Mouse (Mus musculus) ovary, postnatal 14 days (tissue): ENCODE results near the gene Kcnj8.

ENCODE experiments used
- DNase-seq: peaks from one replicate; pipeline ENCODE4 v3.0.0; 2022; ENCODE audit warnings: low spot score

Gene Kcnj8

DNA sequence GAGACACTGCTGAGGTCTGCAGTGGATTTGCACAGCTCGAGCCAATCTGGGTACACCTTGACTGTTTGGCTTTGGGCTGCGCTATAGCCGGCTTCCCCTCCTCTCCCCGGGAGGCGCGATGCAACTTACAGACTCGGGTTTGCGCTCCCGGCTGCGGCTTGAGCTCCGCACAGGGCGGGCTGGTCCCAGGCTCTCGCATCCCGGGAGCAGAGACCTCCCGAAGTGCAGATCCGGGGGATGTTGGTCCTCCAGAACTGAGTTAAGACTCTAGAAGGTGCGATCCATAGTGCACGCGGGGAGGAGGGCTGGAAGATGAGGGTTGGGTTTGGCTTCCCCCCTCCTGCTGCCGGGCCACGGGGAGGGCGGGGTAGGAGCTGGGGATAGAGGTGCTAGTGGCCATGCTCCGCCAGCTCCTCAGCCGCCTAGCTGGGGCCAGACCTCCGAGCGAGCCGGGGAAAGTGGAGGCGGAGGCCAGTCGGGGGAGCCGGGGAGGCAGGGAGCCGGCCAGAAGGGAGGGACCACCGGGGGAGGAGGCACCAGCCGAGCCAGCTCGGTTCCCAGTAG is at the start of gene Kcnj8:
TSS of gene Kcnj8 (minus strand) at position 560 of the 564 bp plus-strand sequence.
- peak; percentile 70 for DNase-seq

DNA sequence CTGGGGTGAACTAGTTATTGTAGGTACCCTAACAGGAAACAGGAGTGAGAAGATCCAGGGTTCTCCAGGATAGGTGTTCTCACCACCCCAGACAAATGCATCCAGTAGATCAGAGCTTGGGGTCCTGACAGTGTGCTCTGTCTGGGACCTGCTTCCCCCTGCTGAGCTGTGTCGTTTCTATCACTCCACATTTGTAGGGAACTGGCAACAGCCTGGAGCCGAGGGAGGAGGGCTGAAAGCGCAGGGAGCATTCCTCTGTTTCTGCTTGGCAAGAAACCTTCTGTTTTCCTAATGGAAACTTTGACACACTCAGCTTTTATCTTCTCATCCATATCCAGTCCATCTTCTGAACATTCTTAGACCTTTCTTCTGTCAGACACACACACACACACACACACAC is 45.2 kb upstream of the Kcnj8 start:
- no peak for DNase-seq

DNA sequence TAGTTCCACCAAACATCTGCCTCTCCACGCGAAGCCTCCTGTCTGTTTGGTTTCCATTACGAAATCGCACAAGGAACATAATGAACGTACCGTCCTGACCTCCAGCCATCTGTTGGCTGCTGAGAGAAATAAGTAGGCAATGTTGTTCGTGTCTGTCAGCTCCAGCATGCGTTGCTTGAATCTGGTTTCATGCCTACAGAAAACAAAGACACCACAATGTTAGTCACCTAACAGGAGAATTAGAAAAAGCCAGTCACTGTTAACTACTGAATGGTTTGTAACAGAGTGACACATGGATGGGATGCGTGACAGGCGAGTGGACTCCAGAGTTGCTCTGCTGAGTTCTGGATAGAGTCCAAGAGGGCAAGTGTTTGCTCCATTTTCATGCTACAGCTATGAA is 42.9 kb upstream of the Kcnj8 start:
- DNase-seq, result no peak

DNA sequence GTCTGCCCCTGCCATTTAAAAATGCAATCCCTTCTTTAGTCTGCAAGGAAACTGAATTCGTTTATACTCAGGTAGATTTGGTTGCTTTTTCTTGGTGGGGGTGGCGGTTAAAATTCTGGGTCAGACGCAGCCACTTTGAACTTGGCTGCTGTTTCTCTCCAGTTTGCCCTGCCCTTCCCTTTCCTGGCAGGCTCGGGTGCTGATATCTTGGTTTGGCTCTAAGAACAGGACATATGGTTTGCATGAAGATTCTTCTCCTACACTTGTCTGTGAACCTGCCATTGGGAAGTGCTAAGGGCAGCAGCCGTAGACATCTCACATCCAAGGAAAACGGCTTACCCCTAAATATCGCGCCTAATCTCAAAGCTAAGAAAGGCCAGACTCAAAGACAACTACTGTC is 41.0 kb upstream of the Kcnj8 start:
- no peak for DNase-seq

DNA sequence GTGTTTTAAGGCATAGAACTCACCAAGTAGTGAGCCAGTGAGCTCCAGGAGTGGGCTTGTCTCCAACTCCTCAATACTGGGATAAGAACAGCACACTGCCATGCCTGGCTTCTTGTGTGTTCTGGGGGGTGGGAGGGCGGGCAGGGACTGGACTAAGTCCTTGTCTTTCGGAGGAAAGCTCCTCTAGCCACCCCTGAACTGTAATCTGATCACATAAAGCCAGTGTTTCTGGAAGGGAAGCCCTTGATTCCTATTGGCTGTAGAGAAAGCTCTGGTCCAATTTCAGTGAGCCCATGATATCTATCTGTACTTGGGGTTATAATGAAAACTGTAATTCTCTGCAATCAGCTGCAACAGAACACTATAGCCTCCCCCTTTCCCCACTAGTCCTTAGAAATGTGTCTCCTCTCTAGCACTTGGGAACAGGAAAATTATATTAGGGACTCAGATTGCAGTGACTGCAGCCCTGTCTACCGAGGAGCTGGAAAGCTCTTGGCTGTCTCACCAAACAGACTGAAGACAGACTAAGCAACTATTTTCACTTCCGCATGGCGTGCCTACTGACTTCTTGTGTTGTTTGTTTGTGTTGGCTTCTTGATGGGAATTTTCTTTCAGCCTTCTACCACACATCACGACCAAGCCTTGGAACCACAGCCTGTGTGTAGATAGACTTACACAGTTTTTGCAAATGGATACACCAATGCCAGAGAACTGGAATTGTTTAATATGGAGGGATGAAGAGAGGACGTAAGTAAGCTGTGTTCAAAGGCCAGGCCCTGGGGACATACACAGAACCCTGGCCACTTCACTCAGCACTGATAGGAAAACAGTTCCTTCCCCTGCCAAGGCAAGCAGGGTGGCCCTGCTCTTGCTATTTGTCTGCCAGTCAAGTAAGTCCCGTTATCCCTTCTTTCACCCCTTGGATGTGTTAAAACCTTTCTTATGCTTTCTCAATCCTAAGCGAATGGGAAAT is 38.3 kb upstream of the Kcnj8 start:
- no peak for DNase-seq

DNA sequence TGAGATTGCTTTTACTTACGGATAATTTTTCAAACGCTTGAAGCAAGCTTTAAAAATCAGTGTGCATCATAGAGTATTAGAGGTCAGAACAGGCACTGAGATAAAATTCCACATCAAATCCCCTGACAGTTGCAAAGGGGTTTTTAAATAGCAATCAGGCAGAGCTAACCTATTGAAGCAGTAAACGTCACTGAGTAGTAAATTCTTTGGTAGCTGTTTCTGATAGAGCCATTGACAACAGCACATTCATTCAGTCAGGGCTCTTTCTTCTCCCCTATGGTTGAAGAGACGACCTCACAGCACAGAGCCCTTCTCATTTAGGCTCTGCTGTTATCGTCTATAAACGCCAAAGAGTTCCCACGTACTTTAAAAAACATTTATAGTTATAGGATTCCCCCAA is 35.7 kb upstream of the Kcnj8 start:
- no peak for DNase-seq

DNA sequence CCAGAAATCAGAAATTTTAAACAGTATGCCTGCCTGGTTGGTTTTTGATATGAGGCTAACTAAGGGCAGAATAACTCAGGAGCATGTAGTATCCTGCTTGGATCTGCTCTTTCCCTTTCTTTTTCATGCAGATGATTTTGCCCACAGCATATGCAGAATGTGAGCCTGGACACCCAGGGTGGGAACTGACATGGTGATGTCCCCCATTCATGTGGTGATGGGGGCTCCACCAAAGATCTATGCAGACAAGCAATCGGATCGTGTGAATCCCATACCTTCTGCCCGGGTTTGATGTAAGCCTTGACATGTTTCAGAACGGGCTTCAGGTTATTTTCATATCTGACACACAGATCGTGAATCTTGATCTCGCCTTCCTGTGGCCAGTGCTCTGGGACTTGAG is 31.4 kb upstream of the Kcnj8 start:
- no peak for DNase-seq

DNA sequence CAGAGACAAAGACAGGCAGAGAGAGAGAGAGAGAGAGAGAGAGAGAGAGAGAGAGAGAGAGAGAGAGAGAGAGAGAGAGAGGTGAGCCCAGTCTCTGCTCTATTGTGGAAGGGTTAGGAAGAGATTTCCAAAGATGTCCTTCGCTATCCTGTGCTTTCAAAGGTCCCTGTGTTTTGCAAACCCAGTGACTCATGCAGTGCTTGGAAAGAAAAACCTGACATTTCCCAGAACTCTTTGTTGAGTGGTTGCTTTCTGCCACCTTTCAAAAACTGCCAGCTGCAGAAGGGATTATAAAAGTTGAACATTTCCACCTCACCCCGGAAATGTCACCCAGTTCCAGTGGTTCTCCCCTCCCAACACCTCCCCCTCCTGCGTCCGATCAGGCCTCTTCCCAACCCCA is 7.4 kb upstream of the Kcnj8 start:
- DNase-seq, result no peak

DNA sequence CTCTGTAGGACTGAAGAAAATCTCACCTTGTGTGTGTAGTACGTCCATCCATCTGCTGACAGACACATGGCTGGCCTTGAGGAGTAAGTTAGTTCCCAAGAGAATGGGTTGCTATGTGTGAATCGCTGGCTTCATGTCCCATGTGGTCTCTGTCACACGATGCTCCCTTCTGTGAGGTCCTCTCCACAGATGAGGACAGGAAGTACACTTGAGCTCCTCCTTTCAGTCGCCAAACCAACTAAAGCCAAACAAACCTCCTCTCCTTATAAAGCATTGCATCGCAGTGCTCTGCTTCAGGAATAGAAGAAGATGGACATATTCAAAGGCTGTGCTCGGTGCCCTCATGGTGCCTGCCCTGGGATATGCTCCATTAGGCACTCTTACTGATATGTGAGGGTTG is 6.4 kb upstream of the Kcnj8 start:
- DNase-seq, result no peak

DNA sequence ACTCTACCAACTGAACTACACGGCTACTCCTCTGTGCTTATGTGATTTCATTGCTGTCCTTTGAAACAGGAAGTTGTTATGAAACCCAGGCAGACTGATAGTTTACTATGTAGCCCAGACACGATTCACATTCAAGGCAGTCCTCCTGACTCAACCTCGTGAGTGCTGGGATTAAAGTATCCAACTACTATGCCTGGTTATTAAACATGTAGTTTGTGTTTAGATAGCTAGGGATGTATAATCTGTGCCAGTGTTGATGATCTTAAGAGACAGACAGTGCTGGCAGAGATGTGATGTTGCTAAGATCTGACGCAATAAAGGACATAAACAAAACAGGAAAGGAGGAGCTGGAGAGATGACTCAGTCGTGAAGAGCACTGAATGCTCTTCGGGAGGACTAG is 1.5 kb upstream of the Kcnj8 start:
- DNase-seq, result no peak

DNA sequence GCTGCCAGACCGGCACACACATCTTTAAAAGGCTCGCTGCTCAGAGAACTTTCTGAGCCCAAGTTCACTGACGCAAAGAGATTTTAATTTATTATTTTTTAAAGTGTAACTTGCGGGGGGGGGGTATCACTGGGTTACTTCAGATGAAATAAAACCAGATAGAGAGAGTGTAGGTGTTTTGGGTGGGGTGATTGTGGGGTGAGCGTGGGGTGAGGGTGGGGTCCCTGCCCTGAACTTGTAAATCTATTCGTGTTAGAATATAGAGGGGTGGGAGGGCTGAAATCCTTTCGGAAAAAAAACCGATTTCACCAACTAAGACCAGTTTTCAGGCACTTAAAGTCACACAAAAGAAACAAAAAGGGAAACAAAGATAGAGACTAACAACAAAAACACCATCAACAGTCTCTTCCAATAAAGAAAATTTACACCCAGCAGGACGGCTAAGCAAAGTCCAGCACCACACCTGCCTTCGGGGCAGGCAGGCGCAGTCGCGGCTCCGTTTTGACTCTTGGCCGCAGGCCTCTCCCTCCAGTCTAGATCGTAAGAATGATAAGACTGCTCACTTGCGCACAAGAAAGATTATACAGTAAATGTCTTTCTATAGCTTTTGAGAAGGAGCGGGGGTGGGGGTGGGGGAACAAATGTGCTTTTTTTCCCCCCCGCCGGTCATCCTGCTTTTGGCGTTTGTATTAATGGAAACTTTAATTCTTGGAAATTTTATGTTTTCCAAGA is 381 bp upstream of the Kcnj8 start:
- DNase-seq, result no peak

DNA sequence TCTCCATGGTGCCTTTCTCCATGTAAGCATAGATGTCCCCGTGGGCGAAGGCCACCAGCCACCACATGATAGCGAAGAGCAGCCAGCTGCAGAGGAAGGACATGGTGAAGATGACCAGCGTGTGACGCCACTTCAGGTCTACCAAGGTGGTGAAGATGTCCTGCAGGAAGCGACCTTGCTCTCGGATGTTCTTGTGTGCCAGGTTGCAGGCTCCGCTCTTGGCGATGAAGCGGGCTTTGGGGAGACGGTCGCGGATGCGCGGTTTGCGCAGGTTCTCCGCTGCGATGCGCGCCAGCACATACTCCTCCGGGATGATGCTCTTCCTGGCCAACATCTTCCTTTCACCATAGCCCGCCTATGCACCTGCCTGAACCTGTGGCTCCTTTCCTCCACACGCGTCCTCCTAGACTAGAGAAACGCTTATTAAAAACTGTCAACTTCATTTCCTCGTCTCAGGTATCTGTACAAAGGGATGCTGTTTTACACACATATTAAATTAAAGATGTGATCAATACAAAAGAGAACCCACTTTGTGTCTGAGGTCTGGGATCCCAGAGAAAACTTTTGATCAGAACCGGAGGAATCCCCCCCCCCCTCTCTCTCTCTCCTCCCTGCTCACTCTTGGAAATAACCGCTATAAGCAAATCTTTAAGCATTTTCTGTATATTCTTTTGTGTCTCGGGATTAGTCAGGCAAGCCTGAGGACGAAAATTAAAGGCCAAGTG is 1.2 kb downstream of the Kcnj8 start:
- DNase-seq, result no peak

DNA sequence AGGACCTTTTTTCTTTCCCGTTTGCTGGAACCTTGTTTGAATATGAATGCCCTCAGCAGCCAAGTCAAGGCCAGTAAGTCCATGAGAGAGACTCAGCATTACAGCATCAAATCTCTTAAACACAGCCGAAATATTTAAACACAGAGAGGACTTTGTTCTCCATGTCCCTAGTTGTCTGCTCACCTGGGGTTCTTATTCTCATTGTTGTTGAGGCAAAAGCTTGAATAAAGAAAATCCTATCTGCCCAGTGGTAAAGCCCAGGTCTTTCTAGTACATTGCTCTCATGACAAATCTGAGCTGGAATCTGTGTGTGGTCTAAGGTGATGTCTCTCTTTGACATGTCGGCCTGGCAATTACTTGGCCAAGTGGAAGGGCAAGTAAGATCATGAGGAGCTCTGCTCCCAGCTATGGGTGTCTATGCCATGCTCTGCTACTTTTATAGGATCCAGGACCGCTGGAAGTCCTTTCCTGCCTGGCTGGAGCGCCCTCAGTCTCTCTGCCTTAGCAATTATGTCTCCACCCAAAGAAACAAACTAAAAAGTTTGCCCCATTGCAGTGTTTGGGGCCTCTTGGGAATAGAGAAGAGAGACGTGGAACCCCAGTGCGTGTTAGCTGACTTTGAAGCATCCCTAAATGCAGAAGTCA is 2.6 kb downstream of the Kcnj8 start:
- no peak for DNase-seq

DNA sequence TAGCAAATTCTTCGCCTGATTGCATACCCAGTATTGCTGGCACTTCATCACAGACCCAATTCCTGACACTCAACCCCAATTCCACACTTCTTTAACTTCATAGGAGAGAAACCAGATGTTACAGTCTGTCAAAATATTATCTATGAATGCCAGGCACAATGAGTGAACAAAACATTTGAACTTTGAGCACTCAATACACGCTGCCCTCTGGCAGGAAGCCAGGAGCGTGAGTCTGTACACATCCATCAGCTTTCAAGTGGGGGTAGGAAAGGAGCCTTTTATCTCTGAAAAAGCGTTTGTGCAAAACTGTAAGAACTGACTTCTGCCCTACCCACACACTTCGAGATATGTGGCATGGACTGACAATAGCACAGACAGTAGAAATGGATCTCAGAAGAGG is 4.0 kb downstream of the Kcnj8 start:
- no peak for DNase-seq

DNA sequence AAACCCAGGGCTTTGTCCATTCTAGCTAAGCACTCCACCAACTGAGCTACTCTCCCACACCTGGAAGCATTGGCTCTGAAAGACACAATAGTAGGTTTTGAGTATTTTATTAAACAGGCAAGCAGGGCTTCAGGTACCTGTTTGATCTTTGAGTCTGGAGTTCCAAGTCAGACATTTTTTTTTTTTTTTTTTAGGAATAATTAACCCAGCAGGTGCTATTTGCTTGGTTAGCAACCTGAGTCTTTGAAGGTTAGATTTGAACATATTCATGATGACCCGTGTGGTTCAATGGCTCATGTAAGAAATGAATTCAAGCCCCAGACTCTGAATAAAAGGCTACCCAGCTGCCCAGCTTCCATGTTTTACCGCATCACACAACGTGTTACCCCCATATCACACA is 6.7 kb downstream of the Kcnj8 start:
- DNase-seq, result no peak

DNA sequence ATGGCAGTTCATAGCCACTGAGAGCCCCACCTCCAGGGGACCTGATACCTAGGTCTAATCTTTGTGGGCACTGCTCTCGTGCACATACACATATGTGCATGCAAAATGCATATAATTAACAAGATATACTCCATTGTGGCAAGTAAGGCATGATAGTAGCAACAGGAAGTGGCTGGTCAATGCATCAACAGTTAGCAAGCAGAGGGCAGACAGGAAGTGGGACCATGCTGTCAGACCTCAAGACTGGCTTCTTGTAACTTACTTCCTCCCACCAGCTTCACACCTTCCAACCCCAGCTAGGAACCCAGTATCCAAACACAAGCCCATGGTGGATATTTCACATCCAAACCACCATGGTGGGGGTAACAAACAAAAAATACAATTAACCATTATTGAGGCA is 10.3 kb downstream of the Kcnj8 start:
- DNase-seq, result no peak

DNA sequence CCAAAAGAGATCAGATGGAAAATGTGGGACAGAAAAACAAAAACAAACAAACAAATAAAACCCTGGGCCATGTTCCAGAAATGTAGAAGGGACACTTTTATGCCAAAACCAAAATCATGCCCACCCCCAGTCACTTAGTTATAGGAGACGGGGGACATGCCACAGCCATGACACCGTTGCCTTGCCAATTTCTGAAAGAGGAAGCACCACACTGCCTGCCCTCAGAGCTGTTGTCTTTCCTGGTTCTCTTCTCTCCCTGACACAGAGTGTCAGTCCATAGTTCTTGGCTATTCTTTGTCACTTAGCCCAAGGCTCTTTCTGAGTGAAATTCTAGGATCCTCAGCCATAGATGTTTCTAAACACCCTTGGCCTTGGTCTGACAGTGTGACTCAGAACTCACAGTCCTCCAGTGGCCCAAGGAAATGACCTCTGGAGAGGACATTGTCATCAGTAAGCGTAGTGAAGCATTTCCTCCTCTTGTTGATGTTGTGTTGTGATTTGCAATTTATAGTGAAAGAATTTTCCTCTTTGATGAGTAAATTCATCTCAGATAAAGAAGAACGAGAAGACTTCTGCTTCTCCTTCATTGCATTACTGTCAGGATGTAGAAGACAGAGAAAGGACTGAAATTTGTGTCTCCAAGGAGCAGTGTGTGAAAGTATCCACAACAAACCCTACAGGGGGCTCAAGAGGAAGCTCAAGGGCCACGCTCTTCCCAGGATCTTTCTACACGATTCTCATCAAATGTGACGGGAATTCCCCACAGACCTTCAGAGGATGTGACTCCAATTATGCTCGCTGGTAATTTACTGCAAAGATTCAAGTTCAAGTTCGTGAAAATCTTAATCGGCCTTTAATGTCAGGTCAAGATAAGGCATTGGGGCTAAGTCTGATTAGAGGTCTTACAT is 12.4 kb downstream of the Kcnj8 start:
- DNase-seq, result no peak

DNA sequence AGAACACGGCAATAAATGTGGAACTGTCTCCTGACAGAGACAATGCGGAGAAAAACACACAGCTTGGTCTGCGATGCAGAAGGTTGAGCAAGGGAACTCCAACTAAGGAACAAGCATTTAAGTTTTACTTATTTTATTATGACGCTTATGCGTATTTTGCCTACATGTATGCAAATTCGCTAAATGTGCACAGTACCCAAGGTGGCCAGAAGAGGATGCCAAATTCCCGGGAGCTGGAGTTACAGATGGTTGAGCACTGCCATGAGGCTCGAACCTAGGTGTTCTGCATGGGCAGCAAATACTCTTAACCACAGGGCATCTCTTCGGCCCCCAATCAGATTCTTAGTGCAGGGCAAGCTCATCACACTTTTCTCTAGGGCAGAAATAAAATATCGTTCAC is 13.3 kb downstream of the Kcnj8 start:
- DNase-seq, result no peak

DNA sequence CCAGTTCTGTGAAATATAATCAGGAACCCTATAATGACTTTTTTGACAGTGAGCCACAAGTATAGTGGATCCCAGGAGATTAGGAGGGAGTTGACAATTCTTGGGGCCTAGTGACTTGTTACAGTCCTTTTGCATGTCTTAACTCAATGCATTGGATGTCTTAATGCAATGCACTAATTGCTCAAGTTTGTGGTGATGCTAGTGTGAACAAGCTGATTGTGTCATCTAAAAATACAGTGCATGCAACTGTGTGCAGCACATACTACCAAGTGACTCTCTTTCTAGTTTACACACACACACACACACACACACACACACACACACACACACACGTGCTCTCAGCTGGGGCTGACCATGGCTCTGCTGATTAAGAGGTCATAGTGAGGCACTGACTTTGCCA is 15.4 kb downstream of the Kcnj8 start:
- DNase-seq, result no peak

DNA sequence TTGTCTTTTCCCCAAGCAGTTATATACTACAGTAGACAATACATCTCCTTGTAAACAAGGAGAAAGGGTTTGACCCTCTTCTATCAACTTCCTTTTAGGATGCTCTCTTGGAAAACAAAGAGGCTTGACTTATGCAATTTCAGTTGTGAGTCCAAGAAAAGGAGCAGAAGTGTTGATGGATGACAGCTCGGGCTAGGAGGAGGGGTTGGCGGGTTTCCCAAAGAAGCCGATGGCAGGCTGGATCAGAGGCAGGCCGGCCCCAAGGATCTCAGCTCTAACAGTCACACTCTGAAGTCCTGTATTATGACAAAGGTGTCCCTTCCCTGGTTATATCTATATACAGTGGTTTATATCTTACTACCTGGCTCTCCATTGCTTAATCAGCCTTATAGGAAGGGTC is 19.9 kb downstream of the Kcnj8 start:
- no peak for DNase-seq

DNA sequence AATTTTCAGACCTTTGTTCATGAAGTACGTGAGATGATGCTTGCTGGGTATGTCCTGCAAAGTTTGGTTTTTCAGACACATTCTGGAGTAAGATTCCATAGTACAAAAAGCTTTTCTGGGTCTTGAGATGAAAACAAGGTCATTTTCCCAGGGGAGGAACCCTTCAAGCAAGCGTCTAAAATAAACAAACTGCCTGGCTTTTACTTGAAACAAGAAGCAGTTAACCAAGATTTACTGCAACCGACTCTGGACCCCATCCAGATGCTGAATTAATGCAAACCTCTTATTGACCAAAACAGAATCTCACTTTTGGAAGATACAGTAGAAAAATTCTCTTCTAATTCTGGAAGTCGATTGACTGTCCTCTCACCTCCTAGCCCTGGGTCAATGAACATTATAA is 20.5 kb downstream of the Kcnj8 start:
- DNase-seq, result no peak
